Mouse (Mus musculus) liver, embryonic 11.5 days (tissue): ENCODE results near the gene Tbxas1. TPM values are rescaled to one million over a fixed set of nuclear protein-coding genes. Genes with fewer than 3 reads are reported as not detected.

ENCODE experiments used
- ATAC-seq: fragments of 200-750 bp; cut with Nextera tagmentation; replicated peaks from 2 replicates; pipeline ENCODE4 v1.8.0; 2017; ENCODE audit warnings: moderate number of reproducible peaks, mild to moderate bottlenecking, moderate TSS enrichment, moderate library complexity; ENCODE audit not compliant: low FRiP score
- DNase-seq: peaks from one replicate; pipeline ENCODE4 v3.0.0-alpha.2; 2017; ENCODE audit warnings: low spot score
- H3K27ac ChIP-seq: fragments of 300-500 bp; sonication (generic); 2 replicates; pipeline ENCODE4 v1.5.1; 2014; ENCODE audit warnings: mild to moderate bottlenecking, low read depth, low read length, control low read depth
- H3K27me3 ChIP-seq: fragments of 300-500 bp; sonication (generic); replicated peaks from 2 replicates; pipeline ENCODE4 v1.6.1; 2014; ENCODE audit warnings: low read length, mixed read lengths; ENCODE audit not compliant: control insufficient read depth, insufficient read depth
- H3K36me3 ChIP-seq: fragments of 300-500 bp; sonication (generic); 2 replicates; pipeline ENCODE4 v1.6.1; 2014; ENCODE audit warnings: mild to moderate bottlenecking, low read length, moderate library complexity, mixed read lengths; ENCODE audit not compliant: control insufficient read depth, insufficient read depth
- H3K4me1 ChIP-seq: fragments of 300-500 bp; sonication (generic); replicated peaks from 2 replicates; pipeline ENCODE4 v1.6.1; 2014; ENCODE audit warnings: low read length, mixed read lengths; ENCODE audit not compliant: control insufficient read depth, insufficient read depth
- H3K4me2 ChIP-seq: fragments of 300-500 bp; sonication (generic); 2 replicates; pipeline ENCODE4 v1.6.1; 2014; ENCODE audit warnings: mild to moderate bottlenecking, control low read depth, moderate library complexity
- H3K4me3 ChIP-seq: fragments of 300-500 bp; sonication (generic); 2 replicates; pipeline ENCODE4 v1.5.1; 2014; ENCODE audit warnings: low read depth, low read length, control low read depth
- H3K9ac ChIP-seq: fragments of 300-500 bp; sonication (generic); 2 replicates; pipeline ENCODE4 v1.6.1; 2014; ENCODE audit warnings: low read depth, low read length, control low read depth
- H3K9me3 ChIP-seq: fragments of 300-500 bp; sonication (generic); 2 replicates; pipeline ENCODE4 v1.6.1; 2016; ENCODE audit warnings: low read length, inconsistent platforms, mixed read lengths; ENCODE audit not compliant: control insufficient read depth
- WGBS: fragments of 180-500 bp; shearing (Covaris S2); extraction: QIAGEN DNeasy Blood & Tissue Kit; methylation state at CpG from one replicate; pipeline ENCODE4 v1.1.7; 2014; 5-methylcytosine and 5-hydroxymethylcytosine counted together
- polyA plus RNA-seq: library from polyadenylated mRNA; unstranded; fragments of >200 nt; fragmentation: Nextera tagmentation; extraction: Ambion mirVana; gene quantifications from 2 replicates; pipeline ENCODE4 v1.2.1, GENCODE M21; 2014

The Tbxas1 gene
- polyA plus RNA-seq, 1 experiment from 2014 or later, result 12.0 TPM

DNA sequence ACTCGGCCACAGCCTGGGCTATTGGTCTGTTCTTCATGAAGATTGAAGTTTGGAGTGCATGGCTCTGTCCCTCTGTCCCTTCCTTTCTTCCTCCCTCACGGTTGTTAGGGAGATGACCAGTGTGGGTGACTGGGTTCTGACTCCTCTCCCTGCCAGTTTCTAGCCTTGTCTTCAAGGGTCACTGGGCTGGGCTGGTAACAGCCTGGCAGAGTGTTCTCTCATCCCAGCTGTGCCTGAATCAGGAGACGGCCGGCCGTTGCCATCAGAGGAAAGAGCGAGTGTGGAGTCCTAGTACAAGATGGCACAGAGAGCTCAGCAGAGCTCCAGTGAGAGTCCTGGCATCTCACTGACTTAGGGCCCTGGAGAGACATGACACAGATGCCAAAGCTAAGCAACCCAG is 33.2 kb downstream of the Tbxas1 start:
- Histone ChIP-seq H3K9me3 (no peaks in the 10 kb centered on the region), H3K27me3 (no peaks in the 10 kb centered on the region), H3K36me3 (no peaks in the 10 kb centered on the region), H3K9ac (no peak overlapping the region), H3K4me1 (peaks cover 35% of the 10 kb centered on the region), H3K4me3 (no peak overlapping the region), H3K27ac (no peak overlapping the region), H3K4me2 (no peak overlapping the region)
- no peak for DNase-seq
- WGBS, result 81% methylated on average over 6 of the region's 6 CpGs
- no peak for ATAC-seq

DNA sequence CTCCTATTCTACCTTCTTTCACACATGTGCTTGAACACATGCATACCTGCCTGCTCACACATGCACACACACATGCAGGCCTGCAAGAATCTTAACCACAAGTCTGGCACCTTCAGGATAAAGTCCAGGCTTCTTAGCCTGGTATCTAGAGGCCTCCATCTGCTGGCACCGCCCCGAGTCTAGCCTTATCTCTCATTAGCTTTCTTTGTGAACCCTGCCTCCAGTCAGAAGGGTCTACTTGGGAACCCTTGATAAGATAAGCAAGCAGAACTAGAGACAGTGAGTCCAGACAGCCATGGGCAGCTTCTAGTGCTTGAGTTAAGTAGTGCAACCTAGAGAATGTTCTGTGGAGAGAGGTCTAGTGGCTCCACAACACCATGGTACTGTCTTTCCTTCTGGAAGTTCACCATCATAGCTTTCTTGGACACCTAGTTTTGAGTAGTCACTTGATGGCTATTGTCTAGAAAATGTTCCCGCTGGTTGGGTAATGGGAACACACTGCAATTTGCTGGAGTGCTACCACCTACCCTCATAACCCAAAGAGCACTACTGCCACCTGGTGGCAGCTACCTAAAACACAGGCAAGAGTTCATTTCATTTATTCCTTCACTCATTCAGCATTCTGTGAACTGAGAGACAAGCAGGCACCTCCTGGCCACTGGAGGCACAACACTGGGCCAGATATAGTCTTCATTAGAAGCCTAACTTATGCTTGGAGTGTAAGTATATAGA is 35.8 kb downstream of the Tbxas1 start:
- 13% methylated on average over 3 of the region's 3 CpGs for WGBS
- Histone ChIP-seq H3K36me3 (no peaks in the 10 kb centered on the region), H3K9me3 (no peaks in the 10 kb centered on the region), H3K9ac (peak overlapping the region; percentile 21; the same call in 1 of the 2 replicates), H3K27ac (peak overlapping the region; percentile 85), H3K27me3 (0 out of 2 replicates have a peak, but pooled peaks cover 2% of the 10 kb centered on the region), H3K4me3 (no peak overlapping the region), H3K4me1 (peaks cover 50% of the 10 kb centered on the region), H3K4me2 (peak overlapping the region; percentile 32)
- ATAC-seq (peak; percentile 95), DNase-seq (peak; percentile 73)

DNA sequence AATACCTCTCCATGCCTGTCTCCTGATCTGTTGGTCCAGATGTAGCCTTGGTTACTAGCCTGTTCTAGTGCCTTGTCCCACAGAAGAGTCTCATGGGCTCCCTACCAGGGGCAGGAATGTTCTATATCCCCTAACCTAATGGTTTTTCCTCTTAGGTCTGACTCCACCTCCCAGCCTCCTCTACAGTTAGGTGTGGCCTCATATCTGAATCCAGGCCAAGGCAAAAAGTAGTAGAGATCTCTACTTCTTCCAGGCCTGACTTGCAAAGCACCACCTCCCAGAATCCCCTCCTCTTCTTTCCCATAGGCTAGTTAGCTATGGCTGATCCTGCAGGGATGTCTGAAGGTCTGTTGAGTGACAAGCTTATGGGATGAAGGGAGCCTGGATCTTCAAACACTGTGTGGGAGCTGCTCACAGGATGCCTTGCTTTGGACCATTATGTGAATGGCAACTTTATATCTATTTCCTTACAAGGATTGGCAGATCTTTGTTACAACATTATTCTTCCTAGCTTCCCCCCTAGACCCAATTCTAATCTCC is 37.0 kb downstream of the Tbxas1 start:
- ATAC-seq, result peak; percentile 20
- Histone ChIP-seq H3K4me1 (peaks cover 59% of the 10 kb centered on the region), H3K36me3 (no peaks in the 10 kb centered on the region), H3K9me3 (no peaks in the 10 kb centered on the region), H3K9ac (peak overlapping the region; percentile 11; the same call in 1 of the 2 replicates), H3K4me3 (no peak overlapping the region), H3K27me3 (0 out of 2 replicates have a peak, but pooled peaks cover 2% of the 10 kb centered on the region), H3K27ac (peak overlapping the region; percentile 85), H3K4me2 (no peak overlapping the region)
- DNase-seq, result no peak

DNA sequence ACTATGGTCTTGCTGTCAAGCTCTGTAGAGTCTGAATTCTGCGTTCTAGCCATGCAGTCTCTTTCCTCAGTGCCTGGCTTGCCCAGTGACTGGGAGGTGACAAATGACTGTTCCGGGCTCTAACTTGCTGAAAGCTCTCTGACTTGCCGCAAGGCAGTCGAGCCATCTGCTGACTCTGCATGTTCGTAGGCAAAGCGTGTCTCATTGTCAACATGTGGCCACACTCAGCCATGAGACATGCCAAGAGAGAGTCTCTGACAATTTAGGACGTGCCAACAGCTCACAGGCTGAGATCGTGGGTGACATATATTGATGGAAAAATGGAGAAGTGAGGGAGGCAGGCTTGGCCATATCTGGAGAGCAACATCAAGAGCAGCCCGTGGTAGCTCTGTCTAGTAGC is 37.6 kb downstream of the Tbxas1 start:
- Histone ChIP-seq H3K27me3 (0 out of 2 replicates have a peak, but pooled peaks cover 2% of the 10 kb centered on the region), H3K9ac (peak overlapping the region; percentile 44), H3K9me3 (no peaks in the 10 kb centered on the region), H3K4me3 (no peak overlapping the region), H3K27ac (0 out of 2 replicates have a peak overlapping the region, but pooled peaks have one; percentile 34), H3K4me2 (no peak overlapping the region; the same call in 1 of the 2 replicates), H3K4me1 (peaks cover 65% of the 10 kb centered on the region), H3K36me3 (no peaks in the 10 kb centered on the region)
- DNase-seq (no peak), ATAC-seq (no peak)
- WGBS, result 83% methylated on average over 9 of the region's 9 CpGs

DNA sequence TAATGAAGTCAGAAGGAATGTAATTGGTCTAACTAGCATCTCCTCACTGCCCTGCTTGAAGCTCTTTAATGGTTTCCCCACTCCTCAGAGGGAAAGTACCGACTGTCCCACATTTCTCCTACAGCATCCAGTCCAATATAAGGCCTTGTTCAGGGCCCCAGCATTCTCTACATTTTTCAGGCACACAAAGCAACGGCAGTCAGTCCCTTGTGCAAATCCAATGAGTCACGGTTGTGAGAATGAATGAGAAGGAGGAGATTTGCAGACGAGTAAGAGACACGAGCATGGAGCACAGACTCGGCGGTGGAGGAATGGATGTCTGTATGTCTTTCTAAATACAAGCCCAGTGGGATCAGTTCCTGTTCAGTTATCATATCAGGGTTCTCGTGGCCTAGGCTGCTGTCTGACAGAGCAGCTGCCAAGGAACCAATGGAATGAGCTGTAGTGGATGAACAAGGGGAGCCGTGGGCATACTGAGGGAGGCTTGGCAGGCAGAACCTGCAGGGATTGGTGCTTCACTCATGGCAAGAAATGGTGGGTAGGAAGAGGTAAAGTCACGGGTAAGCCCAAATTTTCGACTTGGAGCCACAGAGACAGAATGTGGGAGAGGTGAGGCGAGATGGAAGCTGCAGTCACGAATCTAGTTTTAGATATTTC is 38.3 kb downstream of the Tbxas1 start:
- Histone ChIP-seq H3K4me2 (no peak overlapping the region; the same call in 1 of the 2 replicates), H3K9me3 (no peaks in the 10 kb centered on the region), H3K27me3 (0 out of 2 replicates have a peak, but pooled peaks cover 2% of the 10 kb centered on the region), H3K36me3 (no peaks in the 10 kb centered on the region), H3K9ac (no peak overlapping the region), H3K27ac (no peak overlapping the region), H3K4me1 (peaks cover 72% of the 10 kb centered on the region), H3K4me3 (no peak overlapping the region)
- 74% methylated on average over 13 of the region's 13 CpGs for WGBS
- DNase-seq (no peak), ATAC-seq (no peak)

DNA sequence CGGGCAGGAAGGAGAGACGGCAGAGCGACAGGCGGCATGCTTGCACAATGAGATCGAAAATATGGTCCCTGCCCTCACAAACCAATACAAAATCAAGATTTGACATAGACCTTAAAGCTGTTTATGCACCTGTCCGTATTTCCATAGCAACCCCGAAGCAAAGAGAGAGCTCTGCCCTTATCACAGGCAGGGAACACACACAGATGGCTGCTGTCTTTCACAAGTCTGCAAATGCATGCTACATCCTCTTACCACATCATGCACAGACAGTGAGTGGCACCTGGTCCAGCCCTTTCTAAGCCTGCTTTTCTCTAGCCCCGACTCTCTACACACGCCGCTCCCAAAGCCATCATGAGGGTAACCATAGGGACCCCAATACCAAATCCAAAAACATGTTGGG is 39.0 kb downstream of the Tbxas1 start:
- peaks cover 79% of the 10 kb centered on the region for H3K4me1 ChIP-seq
- ATAC-seq, result no peak

DNA sequence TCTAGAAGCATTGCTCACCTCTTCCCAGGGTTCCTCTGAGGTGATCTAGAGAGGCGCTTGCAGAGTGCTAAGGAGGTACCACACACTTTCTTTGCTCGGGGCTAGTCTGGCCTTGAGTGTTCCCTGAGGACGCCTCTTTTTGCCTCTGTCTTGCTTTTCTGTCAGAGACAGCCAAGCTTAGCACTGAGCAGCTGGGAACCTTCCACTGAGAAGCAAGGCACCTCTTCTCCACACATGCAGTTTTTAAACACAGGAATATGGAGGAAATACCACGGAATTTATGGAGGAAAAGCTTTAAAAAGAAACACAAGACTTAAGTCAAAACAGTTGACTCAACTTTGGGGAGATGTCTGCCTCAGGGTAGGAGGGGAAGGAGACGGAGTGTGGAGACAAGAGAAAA is 40.6 kb downstream of the Tbxas1 start:
- no peak for DNase-seq
- 0 out of 2 replicates have a peak overlapping the region, but pooled peaks have one; percentile 3 for H3K27ac ChIP-seq
- H3K4me2 ChIP-seq, result no peak overlapping the region
- no peak overlapping the region for H3K4me3 ChIP-seq
- peak overlapping the region; percentile 21; the same call in 1 of the 2 replicates for H3K9ac ChIP-seq
- H3K36me3 ChIP-seq, result no peaks in the 10 kb centered on the region
- H3K9me3 ChIP-seq, result no peaks in the 10 kb centered on the region
- 0 out of 2 replicates have a peak, but pooled peaks cover 2% of the 10 kb centered on the region for H3K27me3 ChIP-seq
- H3K4me1 ChIP-seq, result peaks cover 76% of the 10 kb centered on the region
- ATAC-seq, result no peak
- WGBS, result 81% methylated on average over 5 of the region's 5 CpGs

More for the DNA sequence above, 39.0 kb downstream of the Tbxas1 start:
- Histone ChIP-seq H3K9me3 (no peaks in the 10 kb centered on the region), H3K27ac (0 out of 2 replicates have a peak overlapping the region, but pooled peaks have one; percentile 1), H3K4me2 (no peak overlapping the region), H3K36me3 (no peaks in the 10 kb centered on the region), H3K4me3 (no peak overlapping the region), H3K27me3 (0 out of 2 replicates have a peak, but pooled peaks cover 2% of the 10 kb centered on the region), H3K9ac (no peak overlapping the region)
- WGBS, result 83% methylated on average over 10 of the region's 10 CpGs
- DNase-seq, result no peak

DNA sequence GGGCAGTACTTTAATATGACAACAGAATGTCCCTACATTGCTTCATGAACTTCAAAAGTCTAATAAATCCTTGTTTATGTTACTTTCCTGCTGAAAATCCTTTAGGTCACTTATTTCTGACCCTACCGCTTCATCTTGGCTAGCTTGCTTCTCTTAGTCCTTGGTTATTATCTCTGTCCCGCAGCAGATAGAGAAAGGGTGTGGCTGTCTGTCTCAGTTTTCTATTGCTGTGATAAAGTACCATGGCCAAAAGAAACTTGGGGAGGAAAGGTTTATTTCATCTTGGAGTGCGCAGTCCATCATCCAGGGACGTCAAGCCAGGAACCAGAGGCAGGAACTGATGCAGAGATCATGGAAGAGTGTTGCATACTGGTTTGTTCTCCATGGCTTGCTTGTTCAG is 41.4 kb downstream of the Tbxas1 start:
- Histone ChIP-seq H3K36me3 (no peaks in the 10 kb centered on the region), H3K4me2 (peak overlapping the region; percentile 45), H3K4me1 (peaks cover 80% of the 10 kb centered on the region), H3K27ac (peak overlapping the region; percentile 28; the same call in 1 of the 2 replicates), H3K9me3 (no peaks in the 10 kb centered on the region), H3K4me3 (no peak overlapping the region), H3K27me3 (0 out of 2 replicates have a peak, but pooled peaks cover 2% of the 10 kb centered on the region), H3K9ac (0 out of 2 replicates have a peak overlapping the region, but pooled peaks have one; percentile 15)
- WGBS, result 41% methylated on average over 4 of the region's 4 CpGs
- 0 out of 2 replicates have a peak, but pooled peaks have one; percentile 43 for ATAC-seq
- no peak for DNase-seq
